Comparison of ENCODE assay signal across 7 mouse cellular contexts in the genomic region with DNA sequence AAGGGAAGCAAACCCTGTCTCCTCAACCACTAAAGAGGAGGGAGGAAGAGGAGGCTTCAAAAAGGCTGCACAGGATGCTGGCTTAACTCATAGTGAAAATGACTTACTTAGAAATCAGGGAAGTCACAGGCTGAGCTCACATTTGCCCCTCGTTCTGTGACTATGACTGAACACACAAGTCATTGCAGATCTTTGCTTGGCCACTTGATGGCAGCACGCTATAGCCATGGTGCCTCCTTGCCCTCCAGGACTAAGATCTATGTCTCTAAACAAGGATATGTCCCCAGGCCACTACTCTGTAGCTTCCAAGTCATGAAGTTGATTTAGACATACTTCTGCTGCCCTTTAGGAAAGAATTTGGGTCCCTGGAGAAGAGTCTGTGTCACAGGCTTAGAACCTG.
DNase-seq lines count a peak whose midpoint lies in the region; ATAC-seq and TF ChIP-seq lines count a peak whose summit lies in the region.

No protein-coding gene starts in this region.

- ATAC-seq in kidney, embryonic 14.5 days (ENCODE audit: low FRiP score, low TSS enrichment), result no peak
- ATAC-seq in granulocyte monocyte progenitor cell, adult 5-6 weeks (replicated peaks; ENCODE audit: poor library complexity, severe bottlenecking), result peak; percentile 71

- H3K4me2 ChIP-seq in kidney, embryonic 14.5 days (replicated peaks; ENCODE audit: low read depth, low read length), result no peak overlapping the region

- 0 out of 2 replicates have a peak, but pooled peaks cover 4% of the 10 kb centered on the region for H3K4me1 ChIP-seq in kidney, embryonic 14.5 days (ENCODE audit: control insufficient read depth, insufficient read depth, low read length)

- H3K27ac ChIP-seq in kidney, embryonic 14.5 days (ENCODE audit: low read depth, low read length), result no peak overlapping the region

- H3K4me3 ChIP-seq in kidney, embryonic 14.5 days (ENCODE audit: low read length), result no peak overlapping the region

- no peak for TF ChIP-seq POLR2A in brain, embryonic 14.5 days (IDR thresholded peaks at IDR 0.05; ENCODE audit: borderline replicate concordance, extremely low read depth, insufficient read depth, insufficient read length, poor library complexity, severe bottlenecking)

- 21% methylated on average over 2 of the region's 2 CpGs for WGBS in kidney, embryonic 14.5 days

- DNase-seq in kidney, adult 9 months, result peak; percentile 55
- DNase-seq in MEL-GATA-1-ER (ENCODE audit: extremely low read depth, low read depth), result peak; percentile 1
- DNase-seq in brain, embryonic 14.5 days (ENCODE audit: low read depth), result peak; percentile 71
- DNase-seq in left cerebral cortex, postnatal 25 days (ENCODE audit: low spot score in 2 of 2), result peak; percentile 45 to 48
- DNase-seq in retina, postnatal 1 day, result peak; percentile 63

- peak; percentile 79 for TF ChIP-seq CTCF in brain, embryonic 14.5 days (IDR thresholded peaks at IDR 0.05; ENCODE audit: borderline replicate concordance, extremely low read depth, insufficient read depth, insufficient read length)

- no peaks in the 10 kb centered on the region for H3K36me3 ChIP-seq in kidney, embryonic 14.5 days (ENCODE audit: control insufficient read depth, insufficient read depth, low read length)

- H3K9ac ChIP-seq in kidney, embryonic 14.5 days (ENCODE audit: low read depth, low read length), result no peak overlapping the region

- intact Hi-C loops in left cerebral cortex, postnatal 25 days (cut with DNase I), result no loop called here

- no peaks in the 10 kb centered on the region for H3K9me3 ChIP-seq in kidney, embryonic 14.5 days (ENCODE audit: control insufficient read depth, low read length)

- no peaks in the 10 kb centered on the region for H3K27me3 ChIP-seq in kidney, embryonic 14.5 days (ENCODE audit: control insufficient read depth, insufficient read depth, low read length)

Comparison
In these comparisons a context has a peak if more than half of its experiments do, and no peak if none do; other contexts are left out.
1. DNase-seq: peak in every context shown above with its lines; median percentile 71 in brain, embryonic 14.5 days; 63 in retina, postnatal 1 day; 55 in kidney, adult 9 months; 46 in left cerebral cortex, postnatal 25 days; 1 in MEL-GATA-1-ER.